Mouse (Mus musculus): Measurements from ENCODE around the gene Tmem150c. TPM values are rescaled to one million over a fixed set of nuclear protein-coding genes. Genes with fewer than 3 reads are reported as not detected.
A peak's percentile ranks its signal among the peaks of the same experiment; 100 is the strongest.

The Tmem150c gene
- total RNA-seq, 2 experiments from 2014 or later: 77.4 to 83.2 TPM

- no peak for DNase-seq
Measured at GRCm38 (mm10) chr5:100049904-100050303, 109.7 kb downstream of the Tmem150c start.

- no peak for DNase-seq
Measured at GRCm38 (mm10) chr5:100047871-100048270, 111.7 kb downstream of the Tmem150c start.

- DNase-seq: no peak
Measured at GRCm38 (mm10) chr5:100047143-100047640, 112.4 kb downstream of the Tmem150c start.

GRCm38 (mm10) chr5:100046096-100046495, 113.5 kb downstream of the Tmem150c start:
- DNase-seq: no peak

GRCm38 (mm10) chr5:100044621-100045020, 115.0 kb downstream of the Tmem150c start:
- DNase-seq: no peak

- no peak for DNase-seq
Measured at GRCm38 (mm10) chr5:100044030-100044429, 115.6 kb downstream of the Tmem150c start.

- DNase-seq: no peak
Measured at GRCm38 (mm10) chr5:100043361-100043760, 116.2 kb downstream of the Tmem150c start.

- DNase-seq: no peak
Measured at GRCm38 (mm10) chr5:100042467-100042866, 117.1 kb downstream of the Tmem150c start.

- DNase-seq: no peak
Measured at GRCm38 (mm10) chr5:100041272-100041671, 118.3 kb downstream of the Tmem150c start.

- peak in 1 of 2 experiments; percentile 50 for DNase-seq
Measured at GRCm38 (mm10) chr5:100040281-100040784, 119.3 kb downstream of the Tmem150c start.

GRCm38 (mm10) chr5:100039602-100040142, 119.9 kb downstream of the Tmem150c start, which contains the start of the genes Hnrnpdl and Enoph1:
TSS of gene Hnrnpdl (minus strand) at chr5:100039664.
TSS of gene Enoph1 (plus strand) at chr5:100039985.
- DNase-seq: peak; percentile 94 to 95

GRCm38 (mm10) chr5:100038714-100039601, 120.7 kb downstream of the Tmem150c start:
- peak; percentile 97 to 99 for DNase-seq

GRCm38 (mm10) chr5:100037965-100038713, 121.5 kb downstream of the Tmem150c start:
- peak; percentile 82 to 86 for DNase-seq

GRCm38 (mm10) chr5:100036681-100037080, 122.9 kb downstream of the Tmem150c start:
- DNase-seq: no peak

GRCm38 (mm10) chr5:100035950-100036349, 123.7 kb downstream of the Tmem150c start:
- DNase-seq: no peak

GRCm38 (mm10) chr5:100032646-100033045, 127.0 kb downstream of the Tmem150c start:
- DNase-seq: no peak

GRCm38 (mm10) chr5:100032107-100032506, 127.5 kb downstream of the Tmem150c start:
- no peak for DNase-seq

- no peak for DNase-seq
Measured at GRCm38 (mm10) chr5:100030069-100030468, 129.5 kb downstream of the Tmem150c start.

Measured in layer of hippocampus, postnatal 36 days (tissue).